Mouse (Mus musculus) C2C12 (cell line): ENCODE results near the gene Fam173a. TPM values are rescaled to one million over a fixed set of nuclear protein-coding genes. Genes with fewer than 3 reads are reported as not detected.

Experiments
- H3K27me3 ChIP-seq: one replicate; pipeline ENCODE4 v1.6.1; 2011; ENCODE audit not compliant: control insufficient read depth, insufficient read depth, insufficient read length
- H3K36me3 ChIP-seq: one replicate; pipeline ENCODE4 v1.6.1; 2011; ENCODE audit not compliant: control insufficient read depth, insufficient read depth
- H3K4me3 ChIP-seq: one replicate; pipeline ENCODE4 v1.5.1; 2011; ENCODE audit warnings: mild to moderate bottlenecking, control low read depth; ENCODE audit not compliant: poor library complexity, insufficient read depth, severe bottlenecking
- H3K79me2 ChIP-seq: one replicate; pipeline ENCODE4 v1.6.1; 2011; ENCODE audit not compliant: control insufficient read depth, insufficient read depth
- H3K79me3 ChIP-seq: one replicate; pipeline ENCODE4 v1.6.1; 2011; ENCODE audit warnings: low read depth, control low read depth
- H3ac ChIP-seq: one replicate; pipeline ENCODE3; 2011; ENCODE audit warnings: low read depth; ENCODE audit not compliant: control insufficient read depth, insufficient read length
- CEBPB ChIP-seq: IDR thresholded peaks from one replicate; pipeline ENCODE4 v1.6.1; 2011; ENCODE audit warnings: low read depth, mild to moderate bottlenecking, control low read depth, moderate library complexity
- CTCF ChIP-seq: IDR thresholded peaks from one replicate; pipeline ENCODE4 v1.5.1; 2011; ENCODE audit not compliant: control insufficient read depth, insufficient read depth, insufficient read length
- FOSL1 ChIP-seq: IDR thresholded peaks from one replicate; pipeline ENCODE4 v1.8.0; 2011; ENCODE audit warnings: mild to moderate bottlenecking, low read length; ENCODE audit not compliant: poor library complexity, insufficient read depth, severe bottlenecking
- MAX ChIP-seq: IDR thresholded peaks from one replicate; pipeline ENCODE4 v1.6.1; 2011; ENCODE audit warnings: mild to moderate bottlenecking, control low read depth
- MYOD1 ChIP-seq: IDR thresholded peaks from one replicate; pipeline ENCODE4 v1.6.1; 2011; ENCODE audit warnings: low read depth; ENCODE audit not compliant: control insufficient read depth, insufficient read length
- MYOG ChIP-seq: IDR thresholded peaks from one replicate; pipeline ENCODE4 v1.6.1; 2011; ENCODE audit not compliant: control insufficient read depth, insufficient read length; ENCODE audit errors: extremely low read depth
- USF1 ChIP-seq: IDR thresholded peaks from one replicate; pipeline ENCODE4 v1.6.1; 2011; ENCODE audit warnings: low read depth, mild to moderate bottlenecking, control low read depth, moderate library complexity
- polyA plus RNA-seq: library from polyadenylated mRNA; unstranded; fragments of >200 nt; fragmentation: generic; extraction: Trizol; gene quantifications from one replicate; pipeline ENCODE4 v1.2.1, GENCODE M21; 2012; ENCODE audit warnings: missing spikeins

Gene Fam173a
- polyA plus RNA-seq, 1 experiment, result 46.0 TPM

DNA sequence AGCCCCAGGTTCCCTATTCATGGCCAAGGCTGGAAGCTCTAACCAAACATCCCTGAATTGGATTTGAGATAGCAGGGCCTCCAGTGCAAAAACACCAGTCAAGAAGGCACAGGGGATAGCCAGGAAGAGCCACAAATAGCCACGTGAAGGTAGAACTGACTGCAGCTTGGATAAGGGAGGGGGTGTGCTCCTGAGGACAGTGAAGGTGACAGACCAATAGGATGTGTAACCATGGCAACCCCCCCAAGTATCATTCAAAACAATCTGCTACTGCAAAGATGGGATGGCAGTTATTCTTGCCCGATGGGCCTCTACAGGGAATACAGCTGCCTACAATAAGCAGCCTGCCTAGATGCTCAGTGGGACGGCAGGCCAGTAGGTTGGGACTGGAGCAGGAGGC is 44.8 kb upstream of the Fam173a start:
- Histone ChIP-seq H3K36me3 (peaks cover 40% of the 10 kb centered on the region), H3K4me3 (no peak overlapping the region), H3K79me2 (peaks cover 32% of the 10 kb centered on the region), H3K27me3 (no peaks in the 10 kb centered on the region), H3ac (no peak overlapping the region), H3K79me3 (peaks cover 9% of the 10 kb centered on the region)
- no peak for TF ChIP-seq CTCF
- no peak for TF ChIP-seq MYOG
- no peak for TF ChIP-seq CEBPB
- no peak for TF ChIP-seq MAX
- TF ChIP-seq FOSL1, result no peak

DNA sequence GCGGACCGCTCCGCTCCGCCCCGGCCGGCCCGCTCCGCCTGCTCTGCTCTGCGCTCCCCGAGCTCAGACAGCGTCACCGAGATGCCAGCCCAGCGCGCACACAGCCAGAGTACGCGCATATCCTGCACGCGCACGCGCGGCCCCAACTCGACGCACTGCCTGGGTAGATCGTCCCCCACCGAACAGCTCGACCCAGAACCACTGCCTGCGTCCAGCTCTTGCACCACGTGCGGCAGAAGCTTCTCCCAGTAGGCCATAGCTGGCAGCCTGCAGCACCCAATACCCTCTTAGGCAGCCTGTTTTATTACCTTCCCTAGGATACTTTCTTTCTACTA is 44.3 kb upstream of the Fam173a start, which contains the start of gene Rhbdl1:
Rhbdl1 (minus strand) TSS at position 220 of the 335 bp plus-strand sequence.
- H3ac ChIP-seq, result no peak within 1 kb of the TSS
- no peak within 1 kb of the TSS for H3K4me3 ChIP-seq
- no peak for TF ChIP-seq MYOG
- no peak for TF ChIP-seq FOSL1
- no peak for TF ChIP-seq CTCF
- TF ChIP-seq USF1, result no peak
- TF ChIP-seq MAX, result no peak
- TF ChIP-seq CEBPB, result no peak
- TF ChIP-seq MYOD1, result no peak
- H3K27me3 ChIP-seq, result no peaks in the 10 kb centered on the region
- peaks cover 39% of the 10 kb centered on the region for H3K36me3 ChIP-seq
- H3K79me2 ChIP-seq, result peaks cover 32% of the 10 kb centered on the region
- H3K79me3 ChIP-seq, result peaks cover 14% of the 10 kb centered on the region

DNA sequence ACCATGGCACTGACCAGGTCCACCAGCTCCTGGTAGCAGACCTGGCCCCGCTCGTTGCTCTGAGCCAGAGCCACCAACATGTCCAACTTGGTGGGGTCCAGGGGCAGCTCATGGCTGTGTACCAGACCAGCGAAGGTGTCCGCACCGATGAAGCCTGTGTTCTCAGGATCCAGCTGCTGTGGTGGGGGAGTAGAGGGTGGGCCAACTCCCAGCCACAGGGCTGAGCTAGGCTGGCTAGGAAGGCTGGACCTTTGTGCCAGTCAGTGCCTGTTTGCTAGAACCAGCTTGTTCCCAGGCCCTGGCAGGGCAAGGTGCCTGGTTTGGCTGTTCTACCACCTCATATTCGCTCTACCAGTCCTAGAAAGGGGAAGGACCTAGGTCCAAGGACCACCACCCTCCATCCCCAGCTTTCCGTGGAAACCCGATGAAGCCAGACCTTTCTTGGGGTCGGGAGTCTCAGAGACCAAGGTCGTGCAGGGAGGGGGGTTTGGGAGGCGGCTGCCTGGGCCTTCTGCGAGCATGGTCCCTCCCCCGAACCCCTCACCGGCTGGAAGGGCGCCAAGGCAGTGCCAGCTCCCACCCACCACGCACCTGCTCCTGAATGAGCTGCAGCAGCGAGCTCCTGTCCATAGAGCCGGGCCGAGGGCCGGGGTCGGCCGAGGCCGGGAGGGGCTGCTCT is 43.8 kb upstream of the Fam173a start:
- Histone ChIP-seq H3K79me2 (peaks cover 35% of the 10 kb centered on the region), H3K36me3 (peaks cover 35% of the 10 kb centered on the region), H3K4me3 (no peak overlapping the region), H3ac (no peak overlapping the region), H3K27me3 (no peaks in the 10 kb centered on the region), H3K79me3 (peaks cover 19% of the 10 kb centered on the region)
- TF ChIP-seq MAX, result no peak
- no peak for TF ChIP-seq USF1
- no peak for TF ChIP-seq FOSL1
- no peak for TF ChIP-seq CEBPB
- TF ChIP-seq MYOD1, result no peak
- no peak for TF ChIP-seq CTCF
- no peak for TF ChIP-seq MYOG

DNA sequence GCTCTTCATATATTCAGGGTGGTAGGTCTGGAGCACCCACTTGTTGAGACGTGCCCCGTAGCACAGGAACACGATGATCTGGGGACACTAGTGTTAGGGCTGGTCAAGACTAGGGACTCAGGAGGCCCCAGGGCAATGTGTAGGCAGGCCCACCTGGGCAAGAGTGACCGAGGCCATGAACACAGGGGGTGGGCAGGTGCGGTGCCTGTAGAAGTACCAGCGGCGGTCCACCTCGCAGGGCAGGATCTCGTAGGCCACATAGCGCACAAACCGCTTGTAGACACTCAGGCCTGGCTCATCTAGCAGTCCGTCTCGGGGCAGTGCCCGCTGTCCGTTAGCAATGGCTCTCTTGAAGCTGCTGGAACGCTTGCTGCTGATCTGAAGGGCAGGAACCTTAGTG is 43.1 kb upstream of the Fam173a start:
- H3K27me3 ChIP-seq, result no peaks in the 10 kb centered on the region
- H3K79me2 ChIP-seq, result peaks cover 42% of the 10 kb centered on the region
- H3K4me3 ChIP-seq, result no peak overlapping the region
- H3ac ChIP-seq, result no peak overlapping the region
- TF ChIP-seq CTCF, result no peak
- TF ChIP-seq MAX, result no peak
- TF ChIP-seq MYOD1, result no peak
- no peak for TF ChIP-seq CEBPB
- no peak for TF ChIP-seq USF1
- TF ChIP-seq FOSL1, result no peak
- TF ChIP-seq MYOG, result no peak
- H3K36me3 ChIP-seq, result peaks cover 35% of the 10 kb centered on the region
- peaks cover 26% of the 10 kb centered on the region for H3K79me3 ChIP-seq

DNA sequence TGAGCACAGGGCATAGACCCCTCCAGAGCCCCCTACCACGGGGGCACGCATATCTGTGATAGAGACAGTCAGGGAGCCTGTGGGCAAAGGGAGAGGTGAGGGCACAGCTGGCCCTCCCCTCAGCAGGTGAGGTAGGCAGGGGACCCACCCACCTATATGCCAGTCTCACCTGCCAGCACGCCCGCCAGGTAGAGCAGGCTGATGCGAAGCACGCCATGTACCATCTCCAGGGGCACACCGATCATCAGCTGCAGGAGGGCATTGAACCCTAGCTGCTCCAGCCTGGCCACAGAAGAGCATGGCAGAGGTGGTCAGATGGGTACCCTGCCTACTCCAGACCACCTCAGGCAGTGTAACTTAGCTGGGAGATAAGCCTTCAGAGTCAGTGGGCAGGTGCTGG is 42.6 kb upstream of the Fam173a start:
- no peak overlapping the region for H3K4me3 ChIP-seq

DNA sequence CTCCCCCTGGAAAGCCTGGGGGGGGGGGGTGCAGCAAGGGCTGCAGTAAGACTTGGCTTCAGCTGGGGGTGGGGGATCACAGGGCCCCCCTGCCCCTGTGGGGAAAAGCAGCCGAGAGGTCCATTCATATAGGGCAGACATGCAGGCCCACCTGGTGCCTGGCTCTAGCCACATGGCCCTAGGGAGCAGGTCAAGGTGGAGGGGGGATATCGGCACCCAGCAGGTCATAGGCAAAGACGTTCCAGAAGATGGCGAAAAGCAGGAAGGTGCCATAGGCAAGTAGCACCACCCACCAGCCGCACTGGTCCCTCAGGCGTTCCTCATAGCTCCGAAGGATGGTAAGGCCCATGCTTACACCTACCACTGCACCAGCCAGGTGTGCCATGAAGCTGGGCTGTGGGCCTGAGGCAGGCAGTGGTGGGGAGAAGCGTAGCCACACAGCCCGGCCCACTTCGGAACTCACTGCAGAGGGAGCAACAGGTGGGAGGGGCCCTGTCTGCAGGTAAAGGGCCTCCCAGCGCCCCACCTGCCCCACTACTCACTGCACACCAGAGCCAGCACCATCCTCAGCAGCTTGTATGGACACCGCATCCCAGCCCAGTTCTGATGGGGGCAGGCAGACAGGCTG is 42.0 kb upstream of the Fam173a start:
- H3K79me3 ChIP-seq, result peaks cover 27% of the 10 kb centered on the region
- H3K27me3 ChIP-seq, result no peaks in the 10 kb centered on the region
- TF ChIP-seq CEBPB, result no peak
- TF ChIP-seq FOSL1, result no peak
- no peak for TF ChIP-seq MYOD1
- TF ChIP-seq MAX, result no peak
- no peak for TF ChIP-seq CTCF
- TF ChIP-seq USF1, result no peak
- TF ChIP-seq MYOG, result no peak
- peaks cover 51% of the 10 kb centered on the region for H3K79me2 ChIP-seq
- no peak overlapping the region for H3ac ChIP-seq
- H3K4me3 ChIP-seq, result peak overlapping the region; percentile 79
- peaks cover 39% of the 10 kb centered on the region for H3K36me3 ChIP-seq

More for the DNA sequence above, 42.6 kb upstream of the Fam173a start:
- Histone ChIP-seq H3K79me2 (peaks cover 47% of the 10 kb centered on the region), H3ac (no peak overlapping the region), H3K79me3 (peaks cover 27% of the 10 kb centered on the region), H3K27me3 (no peaks in the 10 kb centered on the region), H3K36me3 (peaks cover 35% of the 10 kb centered on the region)
- TF ChIP-seq MAX (no peak), USF1 (no peak), MYOD1 (no peak), CTCF (no peak), CEBPB (no peak), FOSL1 (no peak), MYOG (no peak)
